Mouse (Mus musculus): ENCODE measurements at regions not wholly inside any gene's neighbourhood (a gene's known extent, or its start where the extent isn't known, plus 50 kb on each side); places are given as distances from the start of the nearest gene placed in this dataset.

DNA sequence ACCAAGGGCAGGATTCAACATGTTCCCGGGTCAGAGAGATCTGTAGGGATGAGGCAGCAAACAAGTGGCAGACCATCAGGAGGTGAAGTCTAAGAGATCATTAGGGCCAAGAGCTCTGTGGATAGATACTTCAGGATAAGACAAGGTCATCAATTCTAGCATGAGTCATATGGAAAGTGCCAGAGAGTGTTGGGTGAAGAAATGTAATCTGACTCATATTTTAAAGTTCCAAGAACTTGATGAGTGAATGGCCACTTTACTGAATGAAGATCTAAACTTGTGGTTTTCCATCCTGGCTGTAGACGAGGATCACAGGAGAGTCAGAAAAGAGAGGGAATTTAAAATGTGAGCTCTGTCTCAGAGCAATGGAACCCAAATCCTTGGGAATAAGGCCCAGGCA, 115.6 kb downstream of the Sox9 start:
- H3K27me3 ChIP-seq (ENCODE audit: control insufficient read depth, insufficient read depth, low read length) = no peaks in the 10 kb centered on the region
- H3K27ac ChIP-seq (ENCODE audit: insufficient read depth, low read length) = no peak overlapping the region
- H3K4me1 ChIP-seq (ENCODE audit: control insufficient read depth, insufficient read depth, low read length) = no peaks in the 10 kb centered on the region
- no peak for DNase-seq
- no peak overlapping the region for H3K4me3 ChIP-seq (replicated peaks; ENCODE audit: insufficient read depth, low read depth, low read length)
- 94% methylated on average over 2 of the region's 2 CpGs for WGBS
- no peak for TF ChIP-seq POLR2A (IDR thresholded peaks at IDR 0.05; ENCODE audit: borderline replicate concordance, insufficient read depth, low read length)

DNA sequence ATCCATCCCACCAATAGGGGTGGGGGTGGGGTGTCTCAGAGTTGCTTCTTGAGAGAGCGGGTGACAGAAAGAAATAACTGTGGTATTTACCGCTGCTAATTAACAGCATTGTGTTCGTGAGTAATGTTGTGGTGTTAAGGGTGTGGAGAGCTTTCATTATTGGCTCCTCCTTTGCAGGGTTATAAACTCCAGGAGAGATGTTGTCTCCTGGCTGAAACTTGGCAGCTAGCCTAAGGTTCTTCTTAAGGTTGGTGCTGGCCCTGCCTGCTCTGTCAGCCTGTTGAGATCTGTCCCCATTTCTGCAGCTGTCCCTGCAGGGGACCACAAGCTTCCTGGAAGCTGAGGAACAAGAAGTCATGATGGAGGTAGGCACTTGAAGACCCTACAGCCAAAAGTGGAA, 120.6 kb downstream of the Sox9 start:
- no peak for DNase-seq
- Histone ChIP-seq H3K27ac (ENCODE audit: insufficient read depth, low read length) (no peak overlapping the region), H3K4me1 (ENCODE audit: control insufficient read depth, insufficient read depth, low read length) (no peaks in the 10 kb centered on the region), H3K4me3 (replicated peaks; ENCODE audit: insufficient read depth, low read depth, low read length) (no peak overlapping the region), H3K27me3 (ENCODE audit: control insufficient read depth, insufficient read depth, low read length) (no peaks in the 10 kb centered on the region)
- 83% methylated on average over 3 of the region's 3 CpGs for WGBS
- TF ChIP-seq CTCF (IDR thresholded peaks at IDR 0.05; ENCODE audit: borderline replicate concordance, insufficient read depth, low read depth, low read length) (no peak), POLR2A (IDR thresholded peaks at IDR 0.05; ENCODE audit: borderline replicate concordance, insufficient read depth, low read length) (no peak)

DNA sequence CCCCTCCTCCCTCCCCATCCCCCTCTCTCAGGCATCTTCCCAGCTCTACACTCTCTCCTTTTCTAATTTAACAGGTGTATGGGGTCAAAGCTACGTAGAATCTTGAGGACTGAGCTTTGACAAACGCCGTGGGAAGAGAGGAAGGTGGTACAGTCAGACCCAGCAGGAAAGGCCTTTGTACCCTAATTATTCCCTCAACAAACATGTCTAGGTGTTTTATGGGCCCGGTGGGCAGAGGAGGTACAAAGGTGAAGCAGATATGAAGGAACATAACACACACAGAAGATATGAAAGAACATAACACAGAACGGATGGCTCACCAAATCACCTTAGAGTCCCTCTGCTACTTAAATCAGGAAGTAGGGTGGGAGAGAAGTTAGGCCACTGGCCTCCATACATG, 128.3 kb downstream of the Sox9 start:
- H3K4me3 ChIP-seq (replicated peaks; ENCODE audit: insufficient read depth, low read depth, low read length) = no peak overlapping the region
- no peak overlapping the region for H3K27ac ChIP-seq (ENCODE audit: insufficient read depth, low read length)
- H3K4me1 ChIP-seq (ENCODE audit: control insufficient read depth, insufficient read depth, low read length) = no peaks in the 10 kb centered on the region
- no peaks in the 10 kb centered on the region for H3K27me3 ChIP-seq (ENCODE audit: control insufficient read depth, insufficient read depth, low read length)
- DNase-seq = no peak
- TF ChIP-seq CTCF (IDR thresholded peaks at IDR 0.05; ENCODE audit: borderline replicate concordance, insufficient read depth, low read depth, low read length) = no peak
- TF ChIP-seq POLR2A (IDR thresholded peaks at IDR 0.05; ENCODE audit: borderline replicate concordance, insufficient read depth, low read length) = no peak
- 92% methylated on average over 5 of the region's 5 CpGs for WGBS

DNA sequence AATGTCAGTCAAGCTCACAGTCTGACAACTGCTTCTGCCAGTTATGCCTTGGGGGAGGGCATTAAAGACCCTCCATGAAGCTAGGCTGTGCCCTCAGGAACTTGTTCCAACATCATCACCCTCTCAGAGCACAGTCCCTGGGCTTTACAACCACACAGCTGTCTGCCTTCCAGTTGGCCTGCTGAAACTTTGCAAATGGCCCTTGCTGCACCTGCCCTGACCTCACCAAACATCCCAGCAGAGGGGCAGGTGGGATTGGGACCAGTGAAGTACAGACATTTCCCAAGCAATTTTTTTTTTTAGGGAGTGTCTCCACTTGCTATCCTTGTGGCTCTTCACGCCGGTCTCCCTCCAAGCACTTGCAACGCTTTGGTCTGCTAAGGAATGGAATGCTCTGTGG, 130.9 kb downstream of the Sox9 start:
- Histone ChIP-seq H3K4me3 (replicated peaks; ENCODE audit: insufficient read depth, low read depth, low read length) (no peak overlapping the region), H3K27me3 (ENCODE audit: control insufficient read depth, insufficient read depth, low read length) (no peaks in the 10 kb centered on the region), H3K4me1 (ENCODE audit: control insufficient read depth, insufficient read depth, low read length) (no peaks in the 10 kb centered on the region), H3K27ac (ENCODE audit: insufficient read depth, low read length) (no peak overlapping the region)
- 91% methylated on average over 3 of the region's 3 CpGs for WGBS
- TF ChIP-seq CTCF (IDR thresholded peaks at IDR 0.05; ENCODE audit: borderline replicate concordance, insufficient read depth, low read depth, low read length) (no peak), POLR2A (IDR thresholded peaks at IDR 0.05; ENCODE audit: borderline replicate concordance, insufficient read depth, low read length) (no peak)
- DNase-seq = no peak

DNA sequence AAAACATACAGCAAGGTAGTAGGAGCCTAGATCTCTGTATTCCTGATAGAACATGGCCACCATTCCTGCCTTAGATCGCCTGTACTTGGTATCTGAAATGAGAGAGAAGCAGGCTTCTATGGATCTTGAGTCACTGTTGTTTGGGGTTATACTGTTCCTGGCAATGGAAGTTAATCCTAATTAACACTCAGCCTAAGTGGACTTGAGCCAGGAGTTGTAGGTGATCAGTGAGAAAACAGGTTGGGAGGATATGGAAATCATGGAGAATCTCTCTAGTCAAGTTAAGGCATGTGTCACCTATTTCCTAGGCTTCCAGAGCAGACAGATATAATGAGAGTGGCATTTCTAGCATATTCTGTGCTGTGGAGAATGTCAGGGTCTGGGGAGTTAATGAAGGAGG, 134.9 kb downstream of the Sox9 start:
- no peak for TF ChIP-seq POLR2A (IDR thresholded peaks at IDR 0.05; ENCODE audit: borderline replicate concordance, insufficient read depth, low read length)
- TF ChIP-seq CTCF (IDR thresholded peaks at IDR 0.05; ENCODE audit: borderline replicate concordance, insufficient read depth, low read depth, low read length) = no peak
- H3K4me1 ChIP-seq (ENCODE audit: control insufficient read depth, insufficient read depth, low read length) = no peaks in the 10 kb centered on the region
- no peak overlapping the region for H3K27ac ChIP-seq (ENCODE audit: insufficient read depth, low read length)
- no peak for DNase-seq
- no peak overlapping the region for H3K4me3 ChIP-seq (replicated peaks; ENCODE audit: insufficient read depth, low read depth, low read length)
- no peaks in the 10 kb centered on the region for H3K27me3 ChIP-seq (ENCODE audit: control insufficient read depth, insufficient read depth, low read length)
- 97% methylated on average over 1 of the region's 1 CpGs for WGBS

DNA sequence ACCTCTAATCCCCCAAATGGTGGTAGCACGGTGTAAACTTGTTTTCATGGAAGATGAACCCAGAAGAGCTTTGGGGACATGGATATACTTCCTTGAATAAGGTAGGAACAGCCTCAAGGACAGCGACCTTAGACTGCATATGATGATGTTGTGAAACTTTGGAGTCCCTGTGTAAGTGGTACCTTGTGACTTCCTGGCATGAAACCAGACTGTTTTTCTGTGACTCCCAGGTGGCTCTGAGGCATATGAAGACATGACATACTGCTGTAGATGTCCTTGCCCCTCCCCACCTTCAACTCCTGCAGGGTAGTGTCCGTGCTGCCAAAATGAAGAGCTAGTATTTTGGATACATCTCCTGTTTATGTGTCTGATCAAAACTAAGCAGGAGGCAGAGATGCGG, 138.1 kb downstream of the Sox9 start:
- Histone ChIP-seq H3K4me1 (ENCODE audit: control insufficient read depth, insufficient read depth, low read length) (no peaks in the 10 kb centered on the region), H3K4me3 (replicated peaks; ENCODE audit: insufficient read depth, low read depth, low read length) (no peak overlapping the region), H3K27ac (ENCODE audit: insufficient read depth, low read length) (no peak overlapping the region), H3K27me3 (ENCODE audit: control insufficient read depth, insufficient read depth, low read length) (no peaks in the 10 kb centered on the region)
- WGBS = 81% methylated on average over 4 of the region's 4 CpGs
- DNase-seq = no peak
- TF ChIP-seq POLR2A (IDR thresholded peaks at IDR 0.05; ENCODE audit: borderline replicate concordance, insufficient read depth, low read length) (no peak), CTCF (IDR thresholded peaks at IDR 0.05; ENCODE audit: borderline replicate concordance, insufficient read depth, low read depth, low read length) (no peak)

DNA sequence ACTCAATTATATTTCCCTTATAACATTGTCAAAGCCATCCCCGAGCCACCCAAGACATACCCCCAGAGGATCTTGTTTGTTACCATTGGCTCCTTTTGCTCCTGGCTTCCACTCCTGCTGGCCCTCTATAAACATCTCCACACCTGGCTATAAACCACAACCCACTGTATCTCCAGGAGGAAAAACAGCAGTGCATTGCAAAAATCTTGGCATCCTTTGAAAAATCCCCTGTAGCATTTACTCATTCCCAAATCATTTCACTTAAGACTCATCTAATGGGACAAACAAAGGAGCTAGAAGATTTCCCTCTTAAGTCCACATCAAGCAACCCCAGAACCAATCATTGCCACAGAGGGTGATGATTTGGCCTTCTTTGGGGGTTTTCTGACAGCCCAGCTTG, 142.6 kb downstream of the Sox9 start:
- WGBS = 74% methylated on average over 1 of the region's 1 CpGs
- TF ChIP-seq POLR2A (IDR thresholded peaks at IDR 0.05; ENCODE audit: borderline replicate concordance, insufficient read depth, low read length) (no peak), CTCF (IDR thresholded peaks at IDR 0.05; ENCODE audit: borderline replicate concordance, insufficient read depth, low read depth, low read length) (no peak)

DNA sequence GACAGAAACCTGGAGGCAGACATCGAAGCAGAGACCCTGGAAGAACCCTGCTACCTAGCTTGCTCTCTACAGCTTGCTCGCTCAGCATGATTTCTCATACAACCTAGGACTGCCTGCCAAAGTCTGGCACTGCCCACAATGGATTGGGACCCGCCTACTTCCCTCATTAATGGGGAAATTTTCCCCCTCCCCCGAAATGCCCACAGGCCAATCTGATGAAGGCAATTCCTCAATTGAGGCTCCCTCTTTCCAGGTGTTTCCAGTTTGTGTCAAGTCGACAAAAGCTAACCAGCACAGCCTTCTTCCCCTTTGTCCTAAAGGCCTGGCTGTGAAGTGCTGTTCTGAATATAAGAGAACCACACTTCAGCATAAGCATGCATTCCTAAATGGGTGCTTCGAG, 143.1 kb downstream of the Sox9 start:
- Histone ChIP-seq H3K4me3 (replicated peaks; ENCODE audit: insufficient read depth, low read depth, low read length) (no peak overlapping the region), H3K27ac (ENCODE audit: insufficient read depth, low read length) (no peak overlapping the region), H3K4me1 (ENCODE audit: control insufficient read depth, insufficient read depth, low read length) (no peaks in the 10 kb centered on the region), H3K27me3 (ENCODE audit: control insufficient read depth, insufficient read depth, low read length) (no peaks in the 10 kb centered on the region)
- TF ChIP-seq POLR2A (IDR thresholded peaks at IDR 0.05; ENCODE audit: borderline replicate concordance, insufficient read depth, low read length) = no peak
- no peak for TF ChIP-seq CTCF (IDR thresholded peaks at IDR 0.05; ENCODE audit: borderline replicate concordance, insufficient read depth, low read depth, low read length)
- 53% methylated on average over 6 of the region's 6 CpGs for WGBS
- DNase-seq = no peak

More for the DNA sequence above, 142.6 kb downstream of the Sox9 start:
- no peak overlapping the region for H3K27ac ChIP-seq (ENCODE audit: insufficient read depth, low read length)
- no peak overlapping the region for H3K4me3 ChIP-seq (replicated peaks; ENCODE audit: insufficient read depth, low read depth, low read length)
- H3K4me1 ChIP-seq (ENCODE audit: control insufficient read depth, insufficient read depth, low read length) = no peaks in the 10 kb centered on the region
- DNase-seq = no peak
- no peaks in the 10 kb centered on the region for H3K27me3 ChIP-seq (ENCODE audit: control insufficient read depth, insufficient read depth, low read length)

Measured in cerebellum, adult 2 months (tissue).